In genomic region chr15:87326281-87326680, GRCm38 (mm10) we compare ENCODE assay signal across 13 mouse cellular contexts.
"Had no signal": no experiment of that assay in that cellular context is flagged by ENCODE, and none has a peak within 500 bp of the region (broad histone marks: within the 10 kb centered on the region; RNA-seq: fewer than 3 reads in every experiment).

No protein-coding gene starts in this region.

- H3K4me1 ChIP-seq: liver, embryonic 13.5 days; midbrain, embryonic 13.5 days had no signal

- H3K4me2 ChIP-seq: liver, embryonic 13.5 days; lung, embryonic 14.5 days; midbrain, embryonic 13.5 days had no signal

- H3K4me3 ChIP-seq: left cerebral cortex, adult 2 months; liver, embryonic 13.5 days; midbrain, embryonic 13.5 days had no signal

- DNase-seq: layer of hippocampus, postnatal 36 days; liver, embryonic 13.5 days; lung, embryonic 14.5 days; thymus, adult 18-20 months; thymus, postnatal 14 days; thymus, postnatal 4 days had no signal

- H3K9me3 ChIP-seq: midbrain, embryonic 13.5 days had no signal

- H3K9ac ChIP-seq: liver, embryonic 13.5 days; lung, embryonic 14.5 days; midbrain, embryonic 13.5 days had no signal

- H3K27ac ChIP-seq: hindbrain, postnatal 0 days; left cerebral cortex, adult 2 months; liver, embryonic 13.5 days; macrophage; midbrain, embryonic 13.5 days had no signal

- ATAC-seq: hindbrain, postnatal 0 days; inflammation-experienced regulatory T-cells, adult 6 months; intestine, embryonic 16.5 days; lung, postnatal 0 days; midbrain, embryonic 13.5 days had no signal

- H3K36me3 ChIP-seq: liver, embryonic 13.5 days; midbrain, embryonic 13.5 days had no signal

- H3K27me3 ChIP-seq: liver, embryonic 13.5 days; midbrain, embryonic 13.5 days had no signal
